Comparison of ENCODE assay signal across 10 mouse cellular contexts in genomic region chr17:78221007-78221642, GRCm38 (mm10). TPM values are rescaled to one million over a fixed set of nuclear protein-coding genes. Genes with fewer than 3 reads are reported as not detected.
DNase-seq lines count a peak whose midpoint lies in the region; ATAC-seq and TF ChIP-seq lines count a peak whose summit lies in the region.
"Had no signal": no experiment of that assay in that cellular context is flagged by ENCODE, and none has a peak within 500 bp of the region (broad histone marks: within the 10 kb centered on the region; RNA-seq: fewer than 3 reads in every experiment).

No protein-coding gene starts in this region.

- H3K79me2 ChIP-seq in liver, adult 2 months (ENCODE audit: control insufficient read depth, insufficient read depth, low read length), result peaks cover 16% of the 10 kb centered on the region; the same call in 1 of the 2 replicates

- peak; percentile 64 for DNase-seq in embryonic facial prominence, embryonic 14.5 days (ENCODE audit: low spot score)
- DNase-seq in embryonic facial prominence, embryonic 10.5 days (ENCODE audit: low spot score), result no peak
- DNase-seq in liver, adult 2 months (ENCODE audit: extremely low read depth, low read depth, low spot score), result peak; percentile 49
- peak; percentile 65 for DNase-seq in heart, postnatal 0 days (ENCODE audit: low spot score)
- peak; percentile 45 for DNase-seq in lung, postnatal 0 days (ENCODE audit: low spot score)
- no peak for DNase-seq in urinary bladder, adult 2 months (ENCODE audit: low spot score)

- H3K9ac ChIP-seq in embryonic facial prominence, embryonic 14.5 days (ENCODE audit: low read depth, low read length), result no peak overlapping the region
- no peak overlapping the region for H3K9ac ChIP-seq in liver, adult 2 months (ENCODE audit: low read depth, low read length)
- H3K9ac ChIP-seq in liver, embryonic 12.5 days, result no peak overlapping the region
- no peak overlapping the region for H3K9ac ChIP-seq in heart, postnatal 0 days (replicated peaks; ENCODE audit: low read depth, low read length)
- H3K9ac ChIP-seq in lung, postnatal 0 days (replicated peaks; ENCODE audit: low read depth), result no peak overlapping the region
- H3K9ac ChIP-seq: embryonic facial prominence, embryonic 13.5 days; midbrain, embryonic 12.5 days had no signal

- no peak overlapping the region for H3K4me2 ChIP-seq in embryonic facial prominence, embryonic 14.5 days (ENCODE audit: low read depth, low read length)
- H3K4me2 ChIP-seq in liver, embryonic 12.5 days, result no peak overlapping the region
- no peak overlapping the region for H3K4me2 ChIP-seq in heart, postnatal 0 days (ENCODE audit: low read depth, low read length)
- H3K4me2 ChIP-seq in lung, postnatal 0 days (replicated peaks; ENCODE audit: low read depth, low read length), result no peak overlapping the region
- H3K4me2 ChIP-seq: embryonic facial prominence, embryonic 13.5 days; midbrain, embryonic 12.5 days had no signal

- WGBS in embryonic facial prominence, embryonic 14.5 days, result 60% methylated on average over 8 of the region's 8 CpGs
- WGBS in embryonic facial prominence, embryonic 10.5 days, result 92% methylated on average over 8 of the region's 8 CpGs
- WGBS in liver, adult 2 months, result 26% methylated on average over 8 of the region's 8 CpGs
- WGBS in liver, embryonic 12.5 days (ENCODE audit: insufficient replicate concordance), result 66% methylated on average over 8 of the region's 8 CpGs
- 32% methylated on average over 8 of the region's 8 CpGs for WGBS in heart, postnatal 0 days
- 27% methylated on average over 8 of the region's 8 CpGs for WGBS in lung, postnatal 0 days

- peaks cover 27% of the 10 kb centered on the region for H3K4me1 ChIP-seq in embryonic facial prominence, embryonic 14.5 days (ENCODE audit: control insufficient read depth, insufficient read depth, low read length)
- H3K4me1 ChIP-seq in embryonic facial prominence, embryonic 10.5 days, result peaks cover 32% of the 10 kb centered on the region
- H3K4me1 ChIP-seq in liver, adult 2 months (ENCODE audit: control insufficient read depth, insufficient read depth, low read length), result peaks cover 18% of the 10 kb centered on the region; the same call in 1 of the 2 replicates
- H3K4me1 ChIP-seq in liver, embryonic 12.5 days, result peaks cover 17% of the 10 kb centered on the region
- peaks cover 34% of the 10 kb centered on the region for H3K4me1 ChIP-seq in heart, postnatal 0 days (ENCODE audit: control insufficient read depth, insufficient read depth)
- peaks cover 4% of the 10 kb centered on the region; the same call in 1 of the 2 replicates for H3K4me1 ChIP-seq in lung, postnatal 0 days (ENCODE audit: insufficient read depth, low read depth, low read length)

- no peaks in the 10 kb centered on the region for H3K27me3 ChIP-seq in embryonic facial prominence, embryonic 14.5 days (replicated peaks; ENCODE audit: control insufficient read depth, insufficient read depth, low read length)
- H3K27me3 ChIP-seq in embryonic facial prominence, embryonic 10.5 days (replicated peaks; ENCODE audit: low read depth, poor library complexity, severe bottlenecking), result no peaks in the 10 kb centered on the region
- no peaks in the 10 kb centered on the region for H3K27me3 ChIP-seq in liver, adult 2 months (ENCODE audit: control insufficient read depth, insufficient read depth, low read length)
- H3K27me3 ChIP-seq in liver, embryonic 12.5 days (replicated peaks), result no peaks in the 10 kb centered on the region
- no peaks in the 10 kb centered on the region for H3K27me3 ChIP-seq in heart, postnatal 0 days (ENCODE audit: control insufficient read depth, insufficient read depth, low read length)
- no peaks in the 10 kb centered on the region for H3K27me3 ChIP-seq in lung, postnatal 0 days (replicated peaks; ENCODE audit: insufficient read depth, low read length)
- H3K27me3 ChIP-seq: embryonic facial prominence, embryonic 13.5 days; midbrain, embryonic 12.5 days had no signal

- no peak for TF ChIP-seq EP300 in heart, postnatal 0 days (IDR thresholded peaks at IDR 0.05; ENCODE audit: low read depth)
- no peak for TF ChIP-seq EP300 in lung, postnatal 0 days (IDR thresholded peaks at IDR 0.05)

- no peak for TF ChIP-seq POLR2A in liver, adult 2 months (IDR thresholded peaks at IDR 0.05; ENCODE audit: extremely low read depth, insufficient read depth, low read length)

- H3K36me3 ChIP-seq in embryonic facial prominence, embryonic 14.5 days (ENCODE audit: control insufficient read depth, insufficient read depth, low read length), result no peaks in the 10 kb centered on the region
- 0 out of 2 replicates have a peak, but pooled peaks cover 3% of the 10 kb centered on the region for H3K36me3 ChIP-seq in embryonic facial prominence, embryonic 10.5 days (replicated peaks)
- H3K36me3 ChIP-seq in liver, adult 2 months (ENCODE audit: control insufficient read depth, insufficient read depth, low read length), result no peaks in the 10 kb centered on the region
- H3K36me3 ChIP-seq in liver, embryonic 12.5 days, result no peaks in the 10 kb centered on the region
- no peaks in the 10 kb centered on the region for H3K36me3 ChIP-seq in heart, postnatal 0 days (replicated peaks; ENCODE audit: control insufficient read depth, insufficient read depth, low read length)
- H3K36me3 ChIP-seq in lung, postnatal 0 days (ENCODE audit: insufficient read depth, low read length), result no peaks in the 10 kb centered on the region
- H3K36me3 ChIP-seq: embryonic facial prominence, embryonic 13.5 days had no signal

- no peak overlapping the region for H3K4me3 ChIP-seq in embryonic facial prominence, embryonic 14.5 days (ENCODE audit: low read depth, low read length)
- no peak overlapping the region for H3K4me3 ChIP-seq in embryonic facial prominence, embryonic 10.5 days
- no peak overlapping the region for H3K4me3 ChIP-seq in liver, adult 2 months (ENCODE audit: insufficient read depth, low read depth, low read length)
- no peak overlapping the region for H3K4me3 ChIP-seq in liver, embryonic 12.5 days
- no peak overlapping the region for H3K4me3 ChIP-seq in heart, postnatal 0 days (ENCODE audit: low read depth, low read length)
- no peak overlapping the region for H3K4me3 ChIP-seq in lung, postnatal 0 days (ENCODE audit: low read depth, low read length)
- H3K4me3 ChIP-seq: embryonic facial prominence, embryonic 13.5 days; midbrain, embryonic 12.5 days had no signal

- no peak overlapping the region for H3K27ac ChIP-seq in embryonic facial prominence, embryonic 14.5 days (replicated peaks; ENCODE audit: low read depth, low read length)
- H3K27ac ChIP-seq in embryonic facial prominence, embryonic 10.5 days (replicated peaks), result no peak overlapping the region
- no peak overlapping the region for H3K27ac ChIP-seq in liver, adult 2 months (replicated peaks; ENCODE audit: insufficient read depth, low read depth, low read length)
- H3K27ac ChIP-seq in liver, embryonic 12.5 days, result no peak overlapping the region
- H3K27ac ChIP-seq in heart, postnatal 0 days (ENCODE audit: low read depth), result 0 out of 2 replicates have a peak overlapping the region, but pooled peaks have one; percentile 8
- H3K27ac ChIP-seq in lung, postnatal 0 days (ENCODE audit: low read length), result no peak overlapping the region
- H3K27ac ChIP-seq: embryonic facial prominence, embryonic 13.5 days; midbrain, embryonic 12.5 days had no signal

- ATAC-seq in embryonic facial prominence, embryonic 14.5 days (ENCODE audit: low read depth), result no peak
- ATAC-seq in liver, embryonic 12.5 days, result no peak
- ATAC-seq in heart, postnatal 0 days (ENCODE audit: insufficient read depth, low read depth), result no peak
- 0 out of 2 replicates have a peak, but pooled peaks have one; percentile 19 for ATAC-seq in lung, postnatal 0 days
- no peak for ATAC-seq in erythroid progenitor cell, adult 5-6 weeks (replicated peaks; ENCODE audit: low FRiP score, poor library complexity, severe bottlenecking)

- no peak for TF ChIP-seq CTCF in liver, adult 2 months (IDR thresholded peaks at IDR 0.05; ENCODE audit: low read depth, low read length)
- TF ChIP-seq CTCF in heart, postnatal 0 days (IDR thresholded peaks at IDR 0.05; ENCODE audit: low read depth), result no peak
- no peak for TF ChIP-seq CTCF in lung, postnatal 0 days (IDR thresholded peaks at IDR 0.05)

- H3K9me3 ChIP-seq in embryonic facial prominence, embryonic 14.5 days (ENCODE audit: control insufficient read depth, low read length), result no peaks in the 10 kb centered on the region
- no peaks in the 10 kb centered on the region for H3K9me3 ChIP-seq in embryonic facial prominence, embryonic 10.5 days
- H3K9me3 ChIP-seq in liver, embryonic 12.5 days (replicated peaks), result no peaks in the 10 kb centered on the region
- H3K9me3 ChIP-seq in heart, postnatal 0 days (replicated peaks; ENCODE audit: control insufficient read depth, low read length), result no peaks in the 10 kb centered on the region
- no peaks in the 10 kb centered on the region for H3K9me3 ChIP-seq in lung, postnatal 0 days (ENCODE audit: low read length)
- H3K9me3 ChIP-seq: embryonic facial prominence, embryonic 13.5 days; midbrain, embryonic 12.5 days had no signal

RNA-seq across cellular contexts. Expression of gene Crim1, which starts 21.1 kb away (rescaled TPM):
- 6.3 and 7.2 TPM in 2 replicates for polyA plus RNA-seq in embryonic facial prominence, embryonic 14.5 days (2014; fragmentation: Nextera tagmentation; extraction: Ambion mirVana)
- 2.2 and 2.7 TPM in 2 replicates for polyA plus RNA-seq in embryonic facial prominence, embryonic 10.5 days (2016; fragmentation: Nextera tagmentation; extraction: Ambion mirVana)
- total RNA-seq in liver, adult 2 months (2014; rRNA removed), result 9.0 and 11.7 TPM in 2 replicates
- polyA plus RNA-seq in liver, adult 2 months (2012; rRNA removed), result 5.6 and 6.5 TPM in 2 replicates
- polyA plus RNA-seq in liver, embryonic 12.5 days (2016; fragmentation: Nextera tagmentation; extraction: Ambion mirVana), result 1.5 and 2.1 TPM in 2 replicates
- 36.1 and 47.5 TPM in 2 replicates for total RNA-seq in heart, postnatal 0 days (2014; rRNA removed; ENCODE audit: low replicate concordance)
- polyA plus RNA-seq in heart, postnatal 0 days (2015; fragmentation: Nextera tagmentation; extraction: Ambion mirVana), result 3.1 and 3.3 TPM in 2 replicates
- polyA plus RNA-seq in lung, postnatal 0 days (2015; fragmentation: Nextera tagmentation; extraction: Ambion mirVana), result 8.2 and 10.2 TPM in 2 replicates
- polyA plus RNA-seq in urinary bladder, adult 2 months (2012; rRNA removed), result 31.0 and 36.7 TPM in 2 replicates
- 0.36 and 0.84 TPM in 2 replicates for total RNA-seq in erythroid progenitor cell, adult 5-6 weeks (2015; ENCODE audit: low replicate concordance)
- 2.1 TPM in 1 of 2 replicates, not detected in the other for total RNA-seq in erythroid progenitor cell, adult 5-6 weeks (2017; ENCODE audit: low replicate concordance)

Comparison
In these comparisons a context has a peak if more than half of its experiments do, and no peak if none do; other contexts are left out.
1. DNase-seq: peak in embryonic facial prominence, embryonic 14.5 days (single experiment), liver, adult 2 months (single experiment), heart, postnatal 0 days (single experiment) and lung, postnatal 0 days (single experiment); none in embryonic facial prominence, embryonic 10.5 days (single experiment) and urinary bladder, adult 2 months (single experiment).